Mouse (Mus musculus) activated CD4-positive, CD25-positive, alpha-beta regulatory T cell, adult 9 weeks (primary cell): ENCODE data around the gene Fan1. TPM values are rescaled to one million over a fixed set of nuclear protein-coding genes. Genes with fewer than 3 reads are reported as not detected.

Experiments
- polyA plus RNA-seq: library from polyadenylated mRNA; unstranded; fragments of 100-300 nt; shearing (Covaris generic); gene quantifications from one replicate; pipeline ENCODE4 v1.2.1, GENCODE M21; 2017

Gene Fan1
- polyA plus RNA-seq = 7.4 TPM

GRCm38 (mm10) chr7:64373830-64374562 lies at the start of gene Fan1:
Fan1 (minus strand) TSS chr7:64374095.

GRCm38 (mm10) chr7:64392122-64392818 lies 18.4 kb upstream of the Fan1 start, which contains the start of the genes Mphosph10 and Mcee:
Mphosph10 (minus strand) TSS chr7:64392268.
Mcee (plus strand) TSS chr7:64392607.

Other genes starting within 250 kb of the Fan1 start
- 9.8 TPM for gene Trpm1, start 220.3 kb downstream of the Fan1 start, polyA plus RNA-seq
- 8.9 TPM for gene Mtmr10, start 86.4 kb downstream of the Fan1 start, polyA plus RNA-seq
- gene Mphosph10, start 18.2 kb upstream of the Fan1 start, polyA plus RNA-seq = 52.1 TPM
- gene Mcee, start 18.5 kb upstream of the Fan1 start, polyA plus RNA-seq = 30.6 TPM
- gene Apba2, start 127.6 kb upstream of the Fan1 start, polyA plus RNA-seq = not detected